Mouse (Mus musculus) forebrain, embryonic 10.5 days (tissue): ENCODE results near the gene Sec31a. TPM values are rescaled to one million over a fixed set of nuclear protein-coding genes. Genes with fewer than 3 reads are reported as not detected.

Experiments used
- polyA plus RNA-seq: library from polyadenylated mRNA; unstranded; fragments of >200 nt; fragmentation: Nextera tagmentation; extraction: Ambion mirVana; gene quantifications from 2 replicates; pipeline ENCODE4 v1.2.1, GENCODE M21; 2016

The Sec31a gene
- polyA plus RNA-seq, 1 experiment from 2014 or later, result 95.0 TPM

Other genes starting within 250 kb of the Sec31a start
- gene Lin54, start 84.4 kb upstream of the Sec31a start, polyA plus RNA-seq, result 14.6 and 16.8 TPM in 2 replicates
- 245 TPM in 2 replicates for gene Cops4, start 102.1 kb upstream of the Sec31a start, polyA plus RNA-seq
- 2.5 and 2.9 TPM in 2 replicates for gene Plac8, start 156.0 kb upstream of the Sec31a start, polyA plus RNA-seq